Mouse (Mus musculus): Measurements from ENCODE around the gene Tlcd2. TPM values are rescaled to one million over a fixed set of nuclear protein-coding genes. Genes with fewer than 3 reads are reported as not detected.
A peak's percentile ranks its signal among the peaks of the same experiment; 100 is the strongest.

Gene Tlcd2
- polyA plus RNA-seq, 1 experiment from 2014 or later, result 21.3 TPM

DNA sequence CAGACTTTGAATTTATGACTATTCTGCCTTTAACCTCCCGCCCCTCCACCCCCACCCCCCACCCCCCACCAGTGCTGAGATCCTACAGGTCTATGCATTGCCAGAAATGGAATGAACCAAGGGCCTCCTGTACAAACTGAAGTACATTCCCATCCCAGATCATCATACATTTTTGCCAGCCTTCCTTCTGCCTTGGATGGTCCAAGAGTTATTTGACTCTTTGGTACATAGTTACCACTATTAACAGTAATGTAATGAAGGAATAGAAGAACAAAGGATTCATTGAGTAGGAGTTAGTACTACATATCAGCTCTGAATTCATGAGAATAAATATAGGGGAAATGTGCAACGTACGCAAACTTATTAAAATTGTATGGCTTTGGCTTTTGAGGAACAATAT is 24.7 kb downstream of the Tlcd2 start:
- no peak for DNase-seq (ENCODE audit: low spot score)
- peaks cover 26% of the 10 kb centered on the region for H3K36me3 ChIP-seq
- H3K4me1 ChIP-seq, result peaks cover 12% of the 10 kb centered on the region
- peak overlapping the region; percentile 97; the same call in 1 of the 2 replicates for H3K27ac ChIP-seq
- WGBS, result 24% methylated on average over 3 of the region's 3 CpGs
- H3K4me3 ChIP-seq, result peak overlapping the region; percentile 97
- H3K9me3 ChIP-seq, result no peaks in the 10 kb centered on the region
- no peaks in the 10 kb centered on the region for H3K27me3 ChIP-seq (ENCODE audit: insufficient read depth, poor library complexity, severe bottlenecking)

DNA sequence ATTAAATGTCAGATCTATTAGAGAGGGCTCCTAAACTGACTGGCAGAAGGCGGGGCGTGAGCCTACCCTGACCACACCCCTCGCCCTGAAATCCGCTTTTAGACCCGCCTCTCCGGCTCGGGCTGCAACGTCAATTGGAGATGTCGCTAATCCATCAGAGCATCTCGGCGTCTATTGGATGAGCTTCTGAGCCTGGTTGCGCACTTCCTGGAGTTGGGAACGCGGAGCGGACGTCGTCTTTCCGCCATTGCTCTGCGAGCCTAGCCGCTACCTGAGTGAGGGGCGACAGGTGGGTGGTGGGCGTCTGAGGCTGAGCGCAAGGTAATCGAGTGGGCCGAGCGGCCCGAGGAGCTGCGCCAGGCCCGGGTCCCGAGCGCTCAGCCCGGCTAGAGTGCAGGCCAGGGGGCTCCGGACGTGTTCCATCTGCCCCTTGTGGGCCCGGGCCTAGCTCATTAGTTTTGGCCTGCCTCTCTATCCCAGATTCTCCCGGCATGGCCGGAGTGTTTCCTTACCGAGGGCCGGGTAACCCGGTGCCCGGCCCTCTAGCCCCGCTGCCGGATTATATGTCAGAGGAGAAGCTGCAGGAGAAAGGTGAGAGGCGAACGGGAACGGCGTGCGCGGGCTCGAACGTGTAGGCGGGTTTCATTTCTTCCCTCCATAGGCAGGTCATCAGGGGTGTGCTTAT is 25.2 kb downstream of the Tlcd2 start, which contains the start of gene Prpf8:
Prpf8 (plus strand) TSS at position 216 of the 685 bp plus-strand sequence.
- peak within 1 kb of the TSS; percentile 97 for H3K27ac ChIP-seq
- H3K27me3 ChIP-seq (ENCODE audit: insufficient read depth, poor library complexity, severe bottlenecking), result no peaks in the 10 kb centered on the region
- WGBS, result under 1% methylated on average over 52 of the region's 52 CpGs
- H3K9me3 ChIP-seq, result no peaks in the 10 kb centered on the region
- peaks cover 12% of the 10 kb centered on the region for H3K4me1 ChIP-seq
- DNase-seq (ENCODE audit: low spot score), result peak; percentile 99
- H3K4me3 ChIP-seq, result peak within 1 kb of the TSS; percentile 97
- peaks cover 32% of the 10 kb centered on the region for H3K36me3 ChIP-seq

DNA sequence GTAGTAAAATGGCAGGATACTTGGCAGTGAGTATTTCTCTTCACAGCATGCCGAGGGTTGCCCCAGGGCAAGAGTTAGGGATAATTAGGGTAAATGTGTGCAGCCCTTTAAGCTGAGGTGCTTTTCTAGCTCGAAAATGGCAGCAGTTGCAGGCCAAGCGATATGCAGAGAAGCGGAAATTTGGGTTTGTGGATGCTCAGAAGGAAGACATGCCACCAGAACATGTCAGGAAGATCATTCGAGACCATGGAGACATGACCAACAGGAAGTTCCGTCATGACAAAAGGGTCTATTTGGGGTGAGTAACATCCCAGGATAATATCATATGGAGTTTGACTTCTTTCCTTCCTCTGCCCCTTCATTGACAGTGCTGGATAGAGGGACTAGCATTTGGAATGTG is 26.0 kb downstream of the Tlcd2 start:
- Histone ChIP-seq H3K36me3 (peaks cover 39% of the 10 kb centered on the region), H3K4me3 (peak overlapping the region; percentile 97), H3K27me3 (ENCODE audit: insufficient read depth, poor library complexity, severe bottlenecking) (no peaks in the 10 kb centered on the region), H3K9me3 (no peaks in the 10 kb centered on the region), H3K27ac (peak overlapping the region; percentile 97), H3K4me1 (peaks cover 12% of the 10 kb centered on the region)
- no peak for DNase-seq (ENCODE audit: low spot score)
- WGBS, result 45% methylated on average over 6 of the region's 6 CpGs

DNA sequence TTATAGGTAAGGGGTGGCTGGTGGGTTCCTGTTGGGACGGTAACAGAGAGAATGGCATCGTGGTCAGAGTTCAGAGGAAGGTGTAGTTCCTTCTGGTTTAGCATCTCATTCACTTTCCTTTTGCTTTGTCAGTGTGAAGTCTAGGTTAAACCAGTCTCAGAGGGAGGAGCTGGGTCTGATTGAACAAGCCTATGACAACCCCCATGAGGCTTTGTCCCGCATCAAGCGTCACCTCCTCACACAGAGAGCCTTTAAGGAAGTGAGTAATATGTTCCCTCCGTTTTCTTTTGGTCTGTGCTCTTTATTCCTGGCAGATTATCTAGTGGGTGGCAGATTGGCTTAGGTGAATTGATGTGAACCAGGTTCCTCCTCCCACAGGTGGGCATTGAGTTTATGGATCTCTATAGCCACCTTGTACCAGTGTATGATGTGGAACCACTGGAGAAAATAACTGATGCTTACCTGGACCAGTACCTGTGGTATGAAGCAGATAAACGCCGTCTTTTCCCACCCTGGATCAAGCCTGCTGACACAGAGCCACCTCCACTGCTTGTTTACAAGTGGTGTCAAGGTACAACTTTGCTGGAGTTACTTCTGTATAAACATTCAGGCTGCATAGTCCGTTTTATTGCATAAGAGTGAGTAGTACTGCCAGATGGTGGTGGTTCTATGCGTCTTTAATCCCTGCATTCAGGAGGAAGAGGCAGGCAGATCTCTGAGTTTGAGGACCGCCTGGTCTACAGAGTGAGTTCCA is 33.0 kb downstream of the Tlcd2 start:
- Histone ChIP-seq H3K27me3 (ENCODE audit: insufficient read depth, poor library complexity, severe bottlenecking) (no peaks in the 10 kb centered on the region), H3K27ac (no peak overlapping the region), H3K4me3 (no peak overlapping the region), H3K9me3 (no peaks in the 10 kb centered on the region), H3K36me3 (peaks cover 100% of the 10 kb centered on the region), H3K4me1 (no peaks in the 10 kb centered on the region)
- DNase-seq (ENCODE audit: low spot score), result no peak
- WGBS, result 90% methylated on average over 10 of the region's 10 CpGs

DNA sequence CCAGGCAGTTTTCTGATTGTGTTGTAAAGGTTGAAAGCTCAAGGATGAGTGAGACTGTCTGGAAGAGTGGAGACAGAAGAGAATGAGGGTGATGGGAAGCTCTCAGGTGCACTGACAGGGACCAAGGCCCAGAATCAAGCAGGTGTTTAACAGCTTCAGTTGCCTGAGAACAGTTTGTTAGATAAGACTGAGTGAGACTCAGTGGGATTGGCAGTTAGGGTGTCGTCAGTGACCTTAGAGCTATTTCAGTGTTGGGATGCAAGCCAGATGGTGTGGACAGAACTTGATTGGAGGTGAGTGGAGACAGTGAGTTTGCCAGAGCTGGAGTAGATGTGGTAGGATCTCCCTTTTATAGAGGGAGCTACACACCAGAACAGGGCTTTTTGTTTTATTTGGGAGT is 36.6 kb downstream of the Tlcd2 start:
- H3K36me3 ChIP-seq, result peaks cover 100% of the 10 kb centered on the region
- no peak overlapping the region for H3K4me3 ChIP-seq
- no peak for DNase-seq (ENCODE audit: low spot score)
- no peaks in the 10 kb centered on the region for H3K9me3 ChIP-seq
- no peak overlapping the region for H3K27ac ChIP-seq
- H3K27me3 ChIP-seq (ENCODE audit: insufficient read depth, poor library complexity, severe bottlenecking), result no peaks in the 10 kb centered on the region
- no peaks in the 10 kb centered on the region for H3K4me1 ChIP-seq
- 46% methylated on average over 1 of the region's 1 CpGs for WGBS

DNA sequence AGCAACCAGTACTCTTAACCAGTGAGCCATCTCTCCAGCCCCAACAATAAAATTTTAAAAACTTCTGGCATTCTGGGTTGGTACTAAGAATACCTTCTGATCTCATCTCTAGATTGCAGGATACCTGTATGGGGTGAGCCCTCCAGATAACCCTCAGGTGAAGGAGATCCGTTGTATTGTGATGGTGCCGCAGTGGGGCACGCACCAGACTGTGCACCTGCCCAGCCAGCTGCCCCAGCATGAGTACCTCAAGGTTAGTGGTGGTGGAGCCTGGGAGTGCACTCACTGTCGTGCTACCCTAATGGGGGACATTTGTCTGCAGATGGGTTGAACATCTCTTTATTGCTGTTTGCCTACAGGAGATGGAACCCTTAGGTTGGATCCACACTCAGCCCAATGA is 46.6 kb downstream of the Tlcd2 start:
- Histone ChIP-seq H3K27ac (no peak overlapping the region), H3K4me1 (peaks cover 31% of the 10 kb centered on the region), H3K36me3 (peaks cover 71% of the 10 kb centered on the region), H3K27me3 (ENCODE audit: insufficient read depth, poor library complexity, severe bottlenecking) (peaks cover 8% of the 10 kb centered on the region; the same call in 1 of the 2 replicates), H3K9me3 (no peaks in the 10 kb centered on the region), H3K4me3 (no peak overlapping the region)
- no peak for DNase-seq (ENCODE audit: low spot score)
- WGBS, result 92% methylated on average over 4 of the region's 4 CpGs

DNA sequence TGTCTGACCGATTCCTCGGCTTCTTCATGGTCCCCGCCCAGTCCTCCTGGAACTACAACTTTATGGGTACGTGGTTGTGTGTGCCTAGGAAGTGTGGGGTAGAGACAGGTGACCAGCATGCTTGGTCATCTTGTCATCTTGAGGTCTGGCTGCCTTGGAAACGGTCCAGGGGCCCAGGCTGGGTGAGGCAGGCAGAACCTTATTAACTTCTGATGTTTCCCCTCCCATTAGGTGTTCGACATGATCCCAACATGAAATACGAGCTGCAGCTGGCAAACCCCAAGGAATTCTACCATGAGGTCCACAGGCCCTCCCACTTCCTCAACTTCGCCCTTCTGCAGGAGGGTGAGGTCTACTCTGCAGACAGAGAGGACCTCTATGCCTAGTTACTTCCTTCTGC is 47.4 kb downstream of the Tlcd2 start:
- peaks cover 9% of the 10 kb centered on the region; the same call in 1 of the 2 replicates for H3K27me3 ChIP-seq (ENCODE audit: insufficient read depth, poor library complexity, severe bottlenecking)

DNA sequence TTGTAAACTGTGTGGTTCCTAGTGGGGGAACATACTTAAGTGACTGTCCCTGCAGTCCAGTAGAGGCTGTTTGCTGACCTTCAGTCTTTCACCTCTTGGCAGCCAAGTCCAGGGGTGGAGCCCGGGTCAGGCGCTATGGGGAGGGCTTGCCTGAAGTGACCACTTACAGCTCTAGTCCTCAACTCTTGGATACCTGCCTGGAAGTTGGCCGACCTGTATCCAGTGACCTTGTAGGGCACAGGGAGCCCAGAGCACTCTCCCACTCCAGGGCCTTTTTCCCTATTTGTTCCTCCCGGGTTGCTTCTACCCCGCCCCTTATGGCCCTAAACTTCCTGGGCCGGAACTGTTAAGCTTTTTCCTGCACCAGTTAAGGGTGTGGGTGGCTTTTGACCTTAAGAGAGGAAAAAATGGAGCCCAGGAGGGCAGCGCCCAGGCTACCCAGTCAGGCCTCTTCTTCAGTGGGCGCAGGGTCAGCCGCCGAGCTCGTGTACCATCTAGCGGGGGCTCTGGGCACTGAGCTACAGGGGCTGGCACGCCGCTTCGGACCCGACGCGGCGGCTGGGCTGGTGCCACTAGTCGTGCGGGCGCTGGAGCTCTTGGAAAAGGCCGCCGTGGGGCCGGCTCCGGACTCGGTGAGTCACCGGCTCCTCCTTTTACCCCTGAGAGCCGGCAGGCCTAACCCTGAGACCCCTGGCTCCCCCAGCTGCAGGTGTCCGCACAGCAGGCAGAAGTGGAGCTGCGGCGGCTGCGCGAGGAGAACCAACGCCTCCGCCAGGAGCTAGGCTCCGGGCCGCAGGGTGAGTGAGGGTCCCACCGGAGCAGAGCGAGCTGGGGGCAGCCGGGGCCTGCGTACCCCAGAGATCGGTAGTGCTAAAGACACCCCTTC is 48.5 kb downstream of the Tlcd2 start, which contains the start of gene Rilp:
Rilp (plus strand) TSS at position 354 of the 886 bp plus-strand sequence.
- 1% methylated on average over 43 of the region's 43 CpGs for WGBS
- Histone ChIP-seq H3K9me3 (no peaks in the 10 kb centered on the region), H3K36me3 (peaks cover 54% of the 10 kb centered on the region), H3K4me3 (peak within 1 kb of the TSS; percentile 68), H3K27ac (peak within 1 kb of the TSS; percentile 87), H3K27me3 (ENCODE audit: insufficient read depth, poor library complexity, severe bottlenecking) (peaks cover 11% of the 10 kb centered on the region; the same call in 1 of the 2 replicates), H3K4me1 (peaks cover 35% of the 10 kb centered on the region)
- peak; percentile 87 for DNase-seq (ENCODE audit: low spot score)

More for the DNA sequence above, 47.4 kb downstream of the Tlcd2 start:
- WGBS, result 77% methylated on average over 8 of the region's 8 CpGs
- no peak for DNase-seq (ENCODE audit: low spot score)
- Histone ChIP-seq H3K4me3 (peak overlapping the region; percentile 1; the same call in 1 of the 2 replicates), H3K36me3 (peaks cover 63% of the 10 kb centered on the region), H3K4me1 (peaks cover 35% of the 10 kb centered on the region), H3K27ac (no peak overlapping the region), H3K9me3 (no peaks in the 10 kb centered on the region)

DNA sequence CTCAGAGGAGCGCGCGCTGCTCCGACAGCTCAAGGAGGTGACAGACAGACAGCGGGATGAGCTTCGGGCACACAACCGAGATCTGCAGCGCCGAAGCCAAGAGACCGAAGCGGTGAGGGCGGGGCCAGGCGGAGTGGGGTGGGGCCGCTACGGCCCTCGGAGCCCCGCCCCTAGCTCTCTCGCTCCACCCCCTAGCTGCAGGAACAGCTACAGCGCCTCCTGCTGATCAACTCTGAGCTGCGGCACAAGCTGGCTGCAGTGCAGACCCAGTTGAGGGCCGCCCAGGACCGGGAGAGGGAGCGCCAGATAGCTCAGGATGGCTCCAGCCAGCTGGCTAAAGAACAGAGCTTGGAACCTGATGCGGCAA is 49.1 kb downstream of the Tlcd2 start:
- Histone ChIP-seq H3K4me3 (peak overlapping the region; percentile 68), H3K4me1 (peaks cover 35% of the 10 kb centered on the region), H3K9me3 (no peaks in the 10 kb centered on the region), H3K27me3 (ENCODE audit: insufficient read depth, poor library complexity, severe bottlenecking) (peaks cover 11% of the 10 kb centered on the region; the same call in 1 of the 2 replicates), H3K27ac (peak overlapping the region; percentile 87), H3K36me3 (peaks cover 54% of the 10 kb centered on the region)
- WGBS, result 2% methylated on average over 24 of the region's 24 CpGs
- peak; percentile 95 for DNase-seq (ENCODE audit: low spot score)

DNA sequence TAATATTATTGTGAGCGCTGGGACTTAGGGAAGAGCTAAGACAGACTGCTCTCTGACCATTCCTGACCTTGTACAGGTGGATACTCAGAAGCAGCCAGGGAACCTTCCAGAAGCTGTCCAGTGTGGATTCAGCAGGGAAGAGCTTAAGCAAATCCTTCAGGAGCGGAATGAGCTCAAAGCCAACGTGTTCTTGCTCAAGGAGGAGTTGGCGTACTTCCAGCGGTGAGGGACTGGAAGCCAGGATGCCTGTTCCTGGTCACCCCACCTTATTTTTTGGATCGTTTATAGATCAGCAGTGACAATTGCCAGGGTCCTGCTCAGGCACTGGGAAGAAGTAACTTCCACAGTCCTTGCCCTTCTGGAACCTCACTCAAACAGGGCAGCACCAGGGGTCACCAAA is 49.7 kb downstream of the Tlcd2 start:
- H3K27ac ChIP-seq, result no peak overlapping the region
- H3K36me3 ChIP-seq, result peaks cover 48% of the 10 kb centered on the region
- DNase-seq (ENCODE audit: low spot score), result no peak
- peaks cover 35% of the 10 kb centered on the region for H3K4me1 ChIP-seq
- no peaks in the 10 kb centered on the region for H3K9me3 ChIP-seq
- peaks cover 11% of the 10 kb centered on the region; the same call in 1 of the 2 replicates for H3K27me3 ChIP-seq (ENCODE audit: insufficient read depth, poor library complexity, severe bottlenecking)
- peak overlapping the region; percentile 68; the same call in 1 of the 2 replicates for H3K4me3 ChIP-seq
- 89% methylated on average over 6 of the region's 6 CpGs for WGBS

DNA sequence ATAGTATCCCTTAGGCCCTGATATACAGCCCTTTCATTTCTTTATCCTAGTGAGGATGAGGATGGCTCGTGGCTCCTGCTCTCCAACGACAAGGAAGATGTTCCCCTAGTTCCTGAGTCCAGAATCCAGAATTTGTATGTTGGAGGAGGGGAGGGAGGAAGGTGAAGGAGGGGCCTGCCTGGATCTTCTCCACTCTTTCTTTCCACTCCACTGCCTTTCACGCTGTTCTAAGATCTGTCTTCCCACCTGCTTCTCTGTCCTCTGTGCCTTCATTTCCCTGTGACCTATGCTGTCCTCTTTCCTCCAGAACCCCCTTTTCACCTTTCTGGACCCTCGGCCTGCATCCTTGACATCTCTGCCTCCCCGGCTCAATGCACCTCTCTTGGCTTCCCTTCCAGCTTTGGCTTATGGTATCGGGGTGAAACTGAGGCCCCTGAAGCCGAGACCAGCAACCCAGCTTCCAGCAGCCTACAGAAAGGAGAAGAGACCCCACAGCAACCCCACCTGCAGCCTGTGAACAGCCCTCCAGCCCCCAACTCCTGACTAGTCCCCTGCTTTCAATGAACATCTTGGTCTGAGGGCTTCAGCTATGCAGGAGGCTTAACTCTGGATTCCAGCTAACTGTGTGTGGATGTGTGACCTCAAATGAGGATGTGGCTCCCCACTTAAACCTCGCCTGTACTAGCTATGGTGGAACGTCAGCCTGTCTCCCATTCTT is 50.9 kb downstream of the Tlcd2 start:
- DNase-seq (ENCODE audit: low spot score), result no peak
- H3K27ac ChIP-seq, result peak overlapping the region; percentile 81; the same call in 1 of the 2 replicates
- peaks cover 35% of the 10 kb centered on the region for H3K4me1 ChIP-seq
- H3K9me3 ChIP-seq, result no peaks in the 10 kb centered on the region
- WGBS, result 76% methylated on average over 9 of the region's 9 CpGs
- peaks cover 42% of the 10 kb centered on the region for H3K36me3 ChIP-seq
- H3K27me3 ChIP-seq (ENCODE audit: insufficient read depth, poor library complexity, severe bottlenecking), result peaks cover 11% of the 10 kb centered on the region; the same call in 1 of the 2 replicates
- no peak overlapping the region for H3K4me3 ChIP-seq

DNA sequence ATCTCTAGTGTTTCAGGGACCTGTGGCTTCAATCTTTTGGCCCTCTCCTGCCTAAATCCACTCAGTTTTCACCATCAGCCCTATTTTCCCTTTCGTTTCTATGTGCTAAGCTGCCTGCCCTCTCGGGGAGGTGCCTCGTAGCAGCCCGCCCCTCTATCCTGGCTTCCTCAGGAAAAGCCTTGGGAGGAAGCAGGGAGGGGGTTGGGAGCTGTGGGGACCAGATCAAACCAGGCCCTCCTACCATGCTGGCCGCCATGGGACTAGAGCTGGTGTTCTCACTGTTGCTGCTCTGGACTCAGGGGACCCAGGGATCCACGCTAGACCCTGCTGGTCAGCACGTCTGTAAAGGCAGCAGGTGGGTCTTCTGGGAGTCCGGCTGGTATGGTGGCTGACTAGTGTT is 51.8 kb downstream of the Tlcd2 start, which contains the start of gene Scarf1:
Scarf1 (plus strand) TSS at position 205 of the 400 bp plus-strand sequence.
- H3K9me3 ChIP-seq, result no peaks in the 10 kb centered on the region
- 46% methylated on average over 8 of the region's 8 CpGs for WGBS
- H3K36me3 ChIP-seq, result peaks cover 33% of the 10 kb centered on the region
- no peak for DNase-seq (ENCODE audit: low spot score)
- H3K27ac ChIP-seq, result peak within 1 kb of the TSS; percentile 81
- peak within 1 kb of the TSS; percentile 45 for H3K4me3 ChIP-seq
- peaks cover 11% of the 10 kb centered on the region; the same call in 1 of the 2 replicates for H3K27me3 ChIP-seq (ENCODE audit: insufficient read depth, poor library complexity, severe bottlenecking)
- peaks cover 33% of the 10 kb centered on the region for H3K4me1 ChIP-seq

Measured in heart, embryonic 10.5 days (tissue).